Mouse (Mus musculus) thymus, adult 2 months (tissue): Measurements from ENCODE around the gene Vsig10l.

ENCODE experiments used
- CTCF ChIP-seq: fragments of 200-500 bp; IDR thresholded peaks from 2 replicates; pipeline ENCODE4 v1.5.1; 2012; ENCODE audit warnings: mild to moderate bottlenecking, control low read depth, low read length, moderate library complexity, borderline replicate concordance; ENCODE audit not compliant: control insufficient read depth, poor library complexity, insufficient read depth; ENCODE audit errors: extremely low read depth
- POLR2A ChIP-seq: fragments of 200-500 bp; IDR thresholded peaks from 2 replicates; pipeline ENCODE4 v1.6.1; 2012; ENCODE audit warnings: mild to moderate bottlenecking, low read length, control low read depth, moderate library complexity; ENCODE audit not compliant: control insufficient read depth, poor library complexity, insufficient read depth; ENCODE audit errors: extremely low read depth

DNA sequence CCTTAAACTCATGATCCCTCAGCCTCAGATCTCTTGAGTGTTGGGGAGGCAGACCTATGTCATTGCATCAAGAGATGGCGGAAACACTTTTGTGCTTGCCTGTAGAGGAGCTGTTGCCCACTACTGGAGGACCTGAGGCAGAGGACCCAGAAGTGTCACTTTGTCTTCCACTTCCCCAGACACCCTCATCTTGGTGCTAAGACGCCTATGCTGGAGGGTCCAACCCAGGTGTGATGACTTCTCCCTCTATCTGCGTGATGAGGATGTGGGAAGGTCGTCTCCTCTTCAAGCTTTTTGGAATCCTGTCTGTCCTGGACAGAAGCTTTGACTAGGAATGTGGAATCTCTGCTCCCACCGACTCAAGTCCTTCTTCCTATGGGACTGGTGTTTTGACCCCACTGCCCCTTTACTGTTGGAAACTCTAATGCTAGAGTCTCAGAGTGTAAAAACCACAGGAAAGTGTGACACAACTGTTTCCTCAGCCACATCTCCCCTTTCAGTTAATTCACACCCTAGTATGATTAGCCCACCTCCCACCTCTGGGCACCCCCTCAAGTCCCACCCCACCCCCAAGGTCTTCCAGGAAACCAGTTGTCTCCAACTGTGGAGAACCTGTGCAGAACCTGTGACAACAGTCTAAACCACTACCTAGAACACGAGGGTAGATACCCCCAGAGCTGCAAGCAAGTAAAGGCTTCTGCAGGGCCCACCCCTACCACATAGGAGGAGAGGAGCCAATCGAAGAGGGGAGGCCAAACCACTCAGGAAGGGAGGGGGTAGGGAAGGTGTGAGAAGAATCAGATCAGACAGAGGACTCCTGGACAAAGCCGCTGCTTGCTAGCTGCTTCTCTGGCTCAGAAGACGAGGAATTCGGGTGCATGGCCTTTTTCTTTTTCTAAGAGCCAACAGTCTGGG, 26.4 kb upstream of the Vsig10l start, which contains the start of gene Nkg7:
- TF ChIP-seq POLR2A (no peak), CTCF (no peak)
